Comparison of ENCODE assay signal across 8 mouse cellular contexts in genomic region chr9:88542816-88543215, GRCm38 (mm10). TPM values are rescaled to one million over a fixed set of nuclear protein-coding genes. Genes with fewer than 3 reads are reported as not detected.
DNase-seq lines count a peak whose midpoint lies in the region; ATAC-seq and TF ChIP-seq lines count a peak whose summit lies in the region.

No protein-coding gene starts in this region.

- no peaks in the 10 kb centered on the region for H3K27me3 ChIP-seq in heart, postnatal 0 days (ENCODE audit: control insufficient read depth, insufficient read depth, low read length)

- no peak overlapping the region for H3K27ac ChIP-seq in heart, postnatal 0 days (ENCODE audit: low read depth)

- no peaks in the 10 kb centered on the region for H3K4me1 ChIP-seq in heart, postnatal 0 days (ENCODE audit: control insufficient read depth, insufficient read depth)

- TF ChIP-seq CTCF in heart, postnatal 0 days (IDR thresholded peaks at IDR 0.05; ENCODE audit: low read depth) = peak; percentile 56

- H3K9ac ChIP-seq in heart, postnatal 0 days (replicated peaks; ENCODE audit: low read depth, low read length) = no peak overlapping the region

- no peak overlapping the region for H3K4me2 ChIP-seq in heart, postnatal 0 days (ENCODE audit: low read depth, low read length)

- peak; percentile 65 for ATAC-seq in heart, postnatal 0 days (ENCODE audit: insufficient read depth, low read depth)

- TF ChIP-seq EP300 in heart, postnatal 0 days (IDR thresholded peaks at IDR 0.05; ENCODE audit: low read depth) = no peak

- peak; percentile 54 for DNase-seq in heart, postnatal 0 days (ENCODE audit: low spot score)
- DNase-seq in heart, postnatal 25 days (ENCODE audit: low spot score) = no peak
- DNase-seq in right cerebral cortex, adult 2 months (ENCODE audit: low spot score in 2 of 2) = peak; percentile 8 to 30
- no peak for DNase-seq in right cerebral cortex, postnatal 4 days
- DNase-seq in induced T-regulatory cell, adult 2 months (ENCODE audit: low read depth) = peak; percentile 72
- no peak for DNase-seq in yolk sac, embryonic 10.5 days (ENCODE audit: low spot score)
- DNase-seq in thymus, postnatal 4 days = no peak
- no peak for DNase-seq in right cerebral cortex, postnatal 36 days (ENCODE audit: low spot score in 2 of 2)

- no peaks in the 10 kb centered on the region for H3K9me3 ChIP-seq in heart, postnatal 0 days (replicated peaks; ENCODE audit: control insufficient read depth, low read length)

- no peak overlapping the region for H3K4me3 ChIP-seq in heart, postnatal 0 days (ENCODE audit: low read depth, low read length)

- no peaks in the 10 kb centered on the region for H3K36me3 ChIP-seq in heart, postnatal 0 days (replicated peaks; ENCODE audit: control insufficient read depth, insufficient read depth, low read length)

- intact Hi-C loops in heart, postnatal 25 days (cut with DNase I) = loop anchor here (1.0 to 10.0 kb wide), 3 partner anchors 20 to 1518 kb away; partner anchors contain the start of gene Cyb5r4

- 17% methylated on average over 2 of the region's 2 CpGs for WGBS in heart, postnatal 0 days

RNA-seq across cellular contexts. Expression of gene Zfp949, which starts 5.0 kb away (rescaled TPM):
- total RNA-seq in heart, postnatal 0 days (2014; rRNA removed; ENCODE audit: low replicate concordance) = 3.3 and 4.9 TPM in 2 replicates
- 5.6 and 8.3 TPM in 2 replicates for polyA plus RNA-seq in heart, postnatal 0 days (2015; fragmentation: Nextera tagmentation; extraction: Ambion mirVana)
- total RNA-seq in heart, postnatal 25 days (2021) = 1 to 10 TPM; 6.0 to 9.6 TPM

RNA-seq across cellular contexts. Expression of gene Trim43a, which starts 37.9 kb away (rescaled TPM):
- total RNA-seq in heart, postnatal 0 days (2014; rRNA removed; ENCODE audit: low replicate concordance) = not detected in 2 replicates
- polyA plus RNA-seq in heart, postnatal 0 days (2015; fragmentation: Nextera tagmentation; extraction: Ambion mirVana) = 0.12 and 0.14 TPM in 2 replicates
- total RNA-seq in heart, postnatal 25 days (2021) = under 1 TPM in 1 of 2 experiments, not detected in 1; 0.17 TPM

Comparison
In these comparisons a context has a peak if more than half of its experiments do, and no peak if none do; other contexts are left out.
1. DNase-seq: peak in heart, postnatal 0 days (single experiment), right cerebral cortex, adult 2 months (2 of 2) and induced T-regulatory cell, adult 2 months (single experiment); none in heart, postnatal 25 days (single experiment), right cerebral cortex, postnatal 4 days (single experiment), yolk sac, embryonic 10.5 days (single experiment), thymus, postnatal 4 days (single experiment) and right cerebral cortex, postnatal 36 days (0 of 2).